ENCODE assay signal across 16 mouse cellular contexts in genomic region chr10:4026616-4027015, GRCm38 (mm10). TPM values are rescaled to one million over a fixed set of nuclear protein-coding genes. Genes with fewer than 3 reads are reported as not detected.
DNase-seq lines count a peak whose midpoint lies in the region; ATAC-seq and TF ChIP-seq lines count a peak whose summit lies in the region.
"Had no signal": no experiment of that assay in that cellular context is flagged by ENCODE, and none has a peak within 500 bp of the region (broad histone marks: within the 10 kb centered on the region; RNA-seq: fewer than 3 reads in every experiment).

No protein-coding gene starts in this region.

- no peaks in the 10 kb centered on the region for H3K36me3 ChIP-seq in embryonic facial prominence, embryonic 14.5 days (ENCODE audit: control insufficient read depth, insufficient read depth, low read length)
- H3K36me3 ChIP-seq in embryonic facial prominence, embryonic 10.5 days (replicated peaks), result peaks cover 41% of the 10 kb centered on the region
- no peaks in the 10 kb centered on the region; the same call in 1 of the 2 replicates for H3K36me3 ChIP-seq in heart, adult 2 months (ENCODE audit: control insufficient read depth, insufficient read depth, low read length)
- no peaks in the 10 kb centered on the region for H3K36me3 ChIP-seq in limb, embryonic 15.5 days
- no peaks in the 10 kb centered on the region for H3K36me3 ChIP-seq in hindbrain, postnatal 0 days (ENCODE audit: insufficient read depth, low read length)
- H3K36me3 ChIP-seq: forebrain, embryonic 15.5 days had no signal

- no peak overlapping the region for H3K9ac ChIP-seq in embryonic facial prominence, embryonic 14.5 days (ENCODE audit: low read depth, low read length)
- H3K9ac ChIP-seq in heart, adult 2 months (ENCODE audit: low read depth, low read length), result no peak overlapping the region
- H3K9ac ChIP-seq in limb, embryonic 15.5 days, result no peak overlapping the region
- H3K9ac ChIP-seq in hindbrain, postnatal 0 days (replicated peaks; ENCODE audit: low read length), result no peak overlapping the region
- H3K9ac ChIP-seq: forebrain, embryonic 15.5 days; intestine, embryonic 15.5 days had no signal

- H3K27ac ChIP-seq in embryonic facial prominence, embryonic 14.5 days (replicated peaks; ENCODE audit: low read depth, low read length), result no peak overlapping the region
- no peak overlapping the region for H3K27ac ChIP-seq in embryonic facial prominence, embryonic 10.5 days (replicated peaks)
- peak overlapping the region; percentile 40 for H3K27ac ChIP-seq in heart, adult 2 months
- peak overlapping the region; percentile 22; the same call in 1 of the 2 replicates for H3K27ac ChIP-seq in limb, embryonic 15.5 days
- no peak overlapping the region for H3K27ac ChIP-seq in hindbrain, postnatal 0 days
- H3K27ac ChIP-seq: forebrain, embryonic 15.5 days; hindbrain, embryonic 10.5 days; intestine, embryonic 15.5 days had no signal

- DNase-seq in embryonic facial prominence, embryonic 14.5 days (ENCODE audit: low spot score), result peak; percentile 50
- DNase-seq in embryonic facial prominence, embryonic 10.5 days (ENCODE audit: low spot score), result no peak
- DNase-seq in lung, postnatal 36 days, result peak; percentile 23
- DNase-seq in lung, adult 2 months, result no peak
- peak; percentile 51 to 71 for DNase-seq in heart, adult 2 months
- DNase-seq in hindbrain, postnatal 0 days (ENCODE audit: low spot score), result no peak
- DNase-seq: kidney, postnatal 14 days; right cerebral cortex, postnatal 14 days; thymus, postnatal 4 days had no signal

- H3K27me3 ChIP-seq in embryonic facial prominence, embryonic 14.5 days (replicated peaks; ENCODE audit: control insufficient read depth, insufficient read depth, low read length), result no peaks in the 10 kb centered on the region
- no peaks in the 10 kb centered on the region for H3K27me3 ChIP-seq in embryonic facial prominence, embryonic 10.5 days (replicated peaks; ENCODE audit: low read depth, poor library complexity, severe bottlenecking)
- no peaks in the 10 kb centered on the region for H3K27me3 ChIP-seq in heart, adult 2 months (ENCODE audit: control insufficient read depth, insufficient read depth, low read length)
- H3K27me3 ChIP-seq in limb, embryonic 15.5 days, result no peaks in the 10 kb centered on the region
- no peaks in the 10 kb centered on the region for H3K27me3 ChIP-seq in hindbrain, postnatal 0 days (ENCODE audit: insufficient read depth, low read length)
- H3K27me3 ChIP-seq: CH12.LX; forebrain, embryonic 15.5 days; intestine, embryonic 15.5 days had no signal

- H3K4me1 ChIP-seq in embryonic facial prominence, embryonic 14.5 days (ENCODE audit: control insufficient read depth, insufficient read depth, low read length), result peaks cover 5% of the 10 kb centered on the region; the same call in 1 of the 2 replicates
- no peaks in the 10 kb centered on the region for H3K4me1 ChIP-seq in embryonic facial prominence, embryonic 10.5 days
- peaks cover 9% of the 10 kb centered on the region for H3K4me1 ChIP-seq in lung, adult 2 months (ENCODE audit: control insufficient read depth, insufficient read depth, low read length)
- H3K4me1 ChIP-seq in heart, adult 2 months (ENCODE audit: control insufficient read depth, insufficient read depth, low read length), result peaks cover 3% of the 10 kb centered on the region
- H3K4me1 ChIP-seq in limb, embryonic 15.5 days, result peaks cover 11% of the 10 kb centered on the region; the same call in 1 of the 2 replicates
- no peaks in the 10 kb centered on the region for H3K4me1 ChIP-seq in hindbrain, postnatal 0 days (ENCODE audit: insufficient read depth, low read length)
- H3K4me1 ChIP-seq: forebrain, embryonic 15.5 days; hindbrain, embryonic 10.5 days had no signal

- no peak for TF ChIP-seq CTCF in lung, adult 2 months (IDR thresholded peaks at IDR 0.05; ENCODE audit: insufficient read depth, low read length)
- TF ChIP-seq CTCF in heart, adult 2 months (IDR thresholded peaks at IDR 0.05), result no peak
- TF ChIP-seq CTCF in hindbrain, postnatal 0 days (IDR thresholded peaks at IDR 0.05; ENCODE audit: low read depth), result no peak

- WGBS in embryonic facial prominence, embryonic 14.5 days, result 75% methylated on average over 4 of the region's 4 CpGs
- WGBS in embryonic facial prominence, embryonic 10.5 days, result 90% methylated on average over 4 of the region's 4 CpGs
- 66% methylated on average over 4 of the region's 4 CpGs for WGBS in lung, adult 2 months
- WGBS in heart, adult 2 months, result 61% methylated on average over 4 of the region's 4 CpGs
- 59% methylated on average over 4 of the region's 4 CpGs for WGBS in limb, embryonic 15.5 days
- WGBS in hindbrain, postnatal 0 days, result 94% methylated on average over 4 of the region's 4 CpGs

- no peak for TF ChIP-seq POLR2A in lung, adult 2 months (IDR thresholded peaks at IDR 0.05; ENCODE audit: borderline replicate concordance, extremely low read depth, low read depth, low read length)
- TF ChIP-seq POLR2A in heart, adult 2 months (IDR thresholded peaks at IDR 0.05; ENCODE audit: insufficient read depth, low read depth, low read length), result no peak

- H3K9me3 ChIP-seq in embryonic facial prominence, embryonic 14.5 days (ENCODE audit: control insufficient read depth, low read length), result no peaks in the 10 kb centered on the region
- H3K9me3 ChIP-seq in embryonic facial prominence, embryonic 10.5 days, result no peaks in the 10 kb centered on the region
- no peaks in the 10 kb centered on the region for H3K9me3 ChIP-seq in limb, embryonic 15.5 days
- H3K9me3 ChIP-seq in hindbrain, postnatal 0 days (ENCODE audit: low read length), result no peaks in the 10 kb centered on the region
- H3K9me3 ChIP-seq: forebrain, embryonic 15.5 days; hindbrain, embryonic 10.5 days; intestine, embryonic 15.5 days had no signal

- H3K79me2 ChIP-seq in heart, adult 2 months (replicated peaks; ENCODE audit: control insufficient read depth, insufficient read depth, low read length), result no peaks in the 10 kb centered on the region

- no peak for ATAC-seq in embryonic facial prominence, embryonic 14.5 days (ENCODE audit: low read depth)
- ATAC-seq in limb, embryonic 15.5 days (ENCODE audit: insufficient number of reproducible peaks, low FRiP score, low TSS enrichment, low read depth), result no peak
- ATAC-seq in megakaryocyte-erythroid progenitor cell, adult 5-6 weeks (replicated peaks; ENCODE audit: low FRiP score, low TSS enrichment, poor library complexity, severe bottlenecking), result no peak
- ATAC-seq in hindbrain, postnatal 0 days, result no peak
- ATAC-seq: activated CD4-positive, CD25-positive, alpha-beta regulatory T cell, adult 4 months; forebrain, embryonic 15.5 days had no signal

- no peak overlapping the region for H3K4me2 ChIP-seq in embryonic facial prominence, embryonic 14.5 days (ENCODE audit: low read depth, low read length)
- H3K4me2 ChIP-seq in limb, embryonic 15.5 days, result no peak overlapping the region
- no peak overlapping the region for H3K4me2 ChIP-seq in hindbrain, postnatal 0 days (ENCODE audit: low read depth, low read length)
- H3K4me2 ChIP-seq: forebrain, embryonic 15.5 days; intestine, embryonic 15.5 days had no signal

- no peak for TF ChIP-seq EP300 in heart, adult 2 months (IDR thresholded peaks at IDR 0.05; ENCODE audit: insufficient read depth, low read depth, low read length)

- intact Hi-C loops in heart, adult 2 months (cut with DNase I), result no loop called here

- no peak overlapping the region for H3K4me3 ChIP-seq in embryonic facial prominence, embryonic 14.5 days (ENCODE audit: low read depth, low read length)
- no peak overlapping the region for H3K4me3 ChIP-seq in embryonic facial prominence, embryonic 10.5 days
- no peak overlapping the region for H3K4me3 ChIP-seq in lung, adult 2 months (replicated peaks; ENCODE audit: extremely low read depth, low read depth, low read length)
- no peak overlapping the region for H3K4me3 ChIP-seq in heart, adult 2 months
- H3K4me3 ChIP-seq in limb, embryonic 15.5 days, result no peak overlapping the region
- no peak overlapping the region for H3K4me3 ChIP-seq in hindbrain, postnatal 0 days (ENCODE audit: low read length)
- H3K4me3 ChIP-seq: forebrain, embryonic 15.5 days; hindbrain, embryonic 10.5 days; intestine, embryonic 15.5 days had no signal

RNA-seq across cellular contexts. Expression of gene Mthfd1l, which starts 53.7 kb away (rescaled TPM):
- polyA plus RNA-seq in embryonic facial prominence, embryonic 14.5 days (2014; fragmentation: Nextera tagmentation; extraction: Ambion mirVana), result 8.6 and 12.1 TPM in 2 replicates
- polyA plus RNA-seq in embryonic facial prominence, embryonic 10.5 days (2016; fragmentation: Nextera tagmentation; extraction: Ambion mirVana), result 20.4 and 24.5 TPM in 2 replicates
- polyA plus RNA-seq in lung, adult 2 months (2012; rRNA removed), result 1.1 and 1.2 TPM in 2 replicates
- under 1 TPM; 0.77 to 0.99 TPM for total RNA-seq in heart, adult 2 months (2021)
- polyA plus RNA-seq in heart, adult 2 months (2012; rRNA removed), result 0.27 and 0.41 TPM in 2 replicates
- polyA plus RNA-seq in limb, embryonic 15.5 days (2015; fragmentation: Nextera tagmentation; extraction: Ambion mirVana), result 8.3 and 9.0 TPM in 2 replicates
- total RNA-seq in megakaryocyte-erythroid progenitor cell, adult 5-6 weeks (2014; fragmentation: Nextera tagmentation), result 61.1 and 72.8 TPM in 2 replicates
- 148 and 156 TPM in 2 replicates for total RNA-seq in megakaryocyte-erythroid progenitor cell, adult 5-6 weeks (2017)
- 9.0 and 10.7 TPM in 2 replicates for total RNA-seq in hindbrain, postnatal 0 days (2014; rRNA removed)
- polyA plus RNA-seq in hindbrain, postnatal 0 days (2015; fragmentation: Nextera tagmentation; extraction: Ambion mirVana), result 7.4 and 7.6 TPM in 2 replicates

Comparison
In these comparisons a context has a peak if more than half of its experiments do, and no peak if none do; other contexts are left out.
1. DNase-seq: peak in embryonic facial prominence, embryonic 14.5 days (single experiment), lung, postnatal 36 days (single experiment) and heart, adult 2 months (2 of 2); none in embryonic facial prominence, embryonic 10.5 days (single experiment), lung, adult 2 months (single experiment) and hindbrain, postnatal 0 days (single experiment).
2. H3K27ac ChIP-seq: peak in heart, adult 2 months (single experiment) and limb, embryonic 15.5 days (single experiment); none in embryonic facial prominence, embryonic 14.5 days (single experiment), embryonic facial prominence, embryonic 10.5 days (single experiment) and hindbrain, postnatal 0 days (single experiment).